Mouse (Mus musculus) heart, embryonic 14.5 days (tissue): ENCODE results near the gene Olfr305. TPM values are rescaled to one million over a fixed set of nuclear protein-coding genes. Genes with fewer than 3 reads are reported as not detected.
"Not testable (repeated sequence)": the region's sequence is repeated elsewhere in the genome, so short reads cannot be mapped to it uniquely, and the experiment has no call there.

ENCODE experiments used
- ATAC-seq: fragments of 200-750 bp; cut with Nextera tagmentation; 2 replicates; pipeline ENCODE4 v1.8.0; 2017; ENCODE audit warnings: low read depth, moderate TSS enrichment; ENCODE audit not compliant: insufficient number of reproducible peaks, insufficient read depth, low FRiP score
- H3K27ac ChIP-seq, 2 experiments: fragments of 200-500 bp in 1 of 2; fragments of 300-500 bp in 1 of 2; sonication (generic) in 1 of 2; replicated peaks in 1 of 2; 2 replicates each; pipeline ENCODE4 v1.5.1; 2012 to 2014; ENCODE audit warnings: low read depth in 2 of 2, low read length in 2 of 2, control low read depth in 1 of 2, mild to moderate bottlenecking in 1 of 2, mixed read lengths in 1 of 2; ENCODE audit not compliant: control insufficient read depth in 1 of 2, insufficient read depth in 1 of 2
- H3K27me3 ChIP-seq: fragments of 300-500 bp; sonication (generic); 2 replicates; pipeline ENCODE4 v1.6.1; 2014; ENCODE audit warnings: mild to moderate bottlenecking, low read length, control low read depth; ENCODE audit not compliant: control insufficient read depth, insufficient read depth
- H3K36me3 ChIP-seq: fragments of 300-500 bp; sonication (generic); 2 replicates; pipeline ENCODE4 v1.6.1; 2014; ENCODE audit warnings: mild to moderate bottlenecking, control low read depth, low read length, mixed read lengths; ENCODE audit not compliant: control insufficient read depth, insufficient read depth
- H3K4me1 ChIP-seq, 2 experiments: fragments of 200-500 bp in 1 of 2; fragments of 300-500 bp in 1 of 2; sonication (generic) in 1 of 2; 2 replicates each; pipeline ENCODE4 v1.6.1; 2012 to 2014; ENCODE audit warnings: low read length in 2 of 2, control low read depth in 1 of 2, mixed read lengths in 1 of 2; ENCODE audit not compliant: control insufficient read depth in 2 of 2, insufficient read depth in 2 of 2
- H3K4me2 ChIP-seq: fragments of 300-500 bp; sonication (generic); 2 replicates; pipeline ENCODE4 v1.6.1; 2014; ENCODE audit warnings: mild to moderate bottlenecking, low read length
- H3K4me3 ChIP-seq, 2 experiments: fragments of 200-500 bp in 1 of 2; fragments of 300-500 bp in 1 of 2; sonication (generic) in 1 of 2; 2 replicates each; pipeline ENCODE4 v1.5.1; 2012 to 2014; ENCODE audit warnings: low read length in 2 of 2, mild to moderate bottlenecking in 2 of 2, control low read depth in 1 of 2, low read depth in 1 of 2, moderate library complexity in 1 of 2; ENCODE audit not compliant: control insufficient read depth in 1 of 2, insufficient read depth in 1 of 2
- H3K9ac ChIP-seq: fragments of 300-500 bp; sonication (generic); 2 replicates; pipeline ENCODE4 v1.6.1; 2014; ENCODE audit warnings: mild to moderate bottlenecking, low read length
- H3K9me3 ChIP-seq: fragments of 300-500 bp; sonication (generic); 2 replicates; pipeline ENCODE4 v1.6.1; 2016; ENCODE audit warnings: low read length, control low read depth; ENCODE audit not compliant: control insufficient read depth
- WGBS: fragments of 180-500 bp; shearing (Covaris S2); extraction: QIAGEN DNeasy Blood & Tissue Kit; methylation state at CpG from one replicate; pipeline ENCODE4 v1.1.7; 2014; 5-methylcytosine and 5-hydroxymethylcytosine counted together
- polyA plus RNA-seq: library from polyadenylated mRNA; unstranded; fragments of >200 nt; fragmentation: Nextera tagmentation; extraction: Ambion mirVana; gene quantifications from 2 replicates; pipeline ENCODE4 v1.2.1, GENCODE M21; 2014

Gene Olfr305
- not detected in 2 replicates for polyA plus RNA-seq

DNA sequence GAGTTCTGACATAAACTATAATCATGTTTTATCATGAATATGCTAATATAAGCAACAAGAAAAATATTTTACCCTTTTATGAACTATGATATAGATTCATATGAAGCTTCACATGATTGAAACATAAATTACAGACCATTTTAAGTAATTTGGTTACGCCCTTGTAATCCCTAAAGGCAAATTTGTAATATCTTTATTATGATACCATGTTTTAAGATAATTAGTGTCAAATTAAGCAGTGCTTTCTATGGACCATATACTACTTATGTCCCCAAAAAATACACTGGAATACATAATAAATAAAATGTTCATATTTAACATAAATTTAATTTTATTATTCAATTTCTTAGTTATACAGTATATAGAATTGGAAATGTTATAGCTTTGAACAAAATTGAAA lies at the start of gene Olfr305:
TSS of gene Olfr305 (minus strand) at position 101 of the 400 bp plus-strand sequence.
- 73% methylated on average over 1 of the region's 1 CpGs for whole genome bisulfite sequencing
- no peak for ATAC-seq
- Histone ChIP-seq H3K4me1 (no peaks in the 10 kb centered on the region), H3K27ac (no peak within 1 kb of the TSS), H3K36me3 (no peaks in the 10 kb centered on the region), H3K4me2 (no peak within 1 kb of the TSS), H3K9me3 (no peaks in the 10 kb centered on the region), H3K27me3 (no peaks in the 10 kb centered on the region), H3K9ac (no peak within 1 kb of the TSS), H3K4me3 (no peak within 1 kb of the TSS)

DNA sequence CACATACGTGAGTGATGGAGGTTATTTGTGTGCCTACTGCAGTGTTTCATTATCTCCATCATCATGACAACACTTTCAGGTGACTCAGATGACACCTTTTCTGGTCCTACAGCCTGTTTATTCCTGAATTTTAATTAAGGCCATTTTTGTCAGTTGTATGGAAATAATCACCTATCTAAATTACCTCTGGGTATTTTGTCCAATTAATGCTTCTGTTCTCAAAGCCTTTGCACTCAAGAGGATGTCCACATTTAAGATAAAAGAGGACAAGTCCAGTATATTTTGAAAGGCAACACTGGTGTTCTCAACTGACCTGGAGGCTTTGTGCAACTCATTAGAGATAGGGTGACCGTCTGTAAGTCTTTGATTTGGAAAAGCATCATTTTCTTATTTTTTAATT lies 36.8 kb upstream of the Olfr305 start, which contains the start of gene Olfr301:
TSS of gene Olfr301 (plus strand) at position 301 of the 400 bp plus-strand sequence.
- Histone ChIP-seq H3K27ac (no peak within 1 kb of the TSS), H3K4me1 (no peaks in the 10 kb centered on the region), H3K4me2 (no peak within 1 kb of the TSS), H3K27me3 (no peaks in the 10 kb centered on the region), H3K9me3 (no peaks in the 10 kb centered on the region), H3K4me3 (no peak within 1 kb of the TSS), H3K9ac (no peak within 1 kb of the TSS), H3K36me3 (no peaks in the 10 kb centered on the region)
- WGBS: 72% methylated on average over 2 of the region's 2 CpGs
- ATAC-seq: no peak

DNA sequence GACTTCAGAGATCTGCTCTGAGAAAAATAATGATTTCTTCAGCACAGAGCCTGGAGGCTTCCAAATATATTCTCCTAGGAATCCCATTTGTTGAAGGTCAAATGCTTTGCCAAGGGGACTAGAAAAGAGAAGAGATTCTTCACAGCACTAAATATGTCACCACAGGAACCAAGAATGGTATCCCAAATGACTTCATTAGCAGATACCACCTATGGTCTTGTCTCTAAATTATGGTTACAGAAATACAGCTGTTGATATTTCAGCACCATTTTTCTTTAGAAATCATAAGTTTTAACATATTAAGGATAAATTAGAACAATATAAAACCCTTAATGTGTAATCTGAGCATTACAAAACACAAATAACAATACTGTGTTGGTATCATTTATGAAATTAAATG lies 31.0 kb upstream of the Olfr305 start, which contains the start of gene Olfr303:
TSS of gene Olfr303 (minus strand) at position 101 of the 400 bp plus-strand sequence.
- Histone ChIP-seq H3K4me1 (no peaks in the 10 kb centered on the region), H3K4me3 (no peak within 1 kb of the TSS), H3K4me2 (no peak within 1 kb of the TSS), H3K36me3 (no peaks in the 10 kb centered on the region), H3K9ac (no peak within 1 kb of the TSS), H3K9me3 (no peaks in the 10 kb centered on the region), H3K27me3 (no peaks in the 10 kb centered on the region), H3K27ac (no peak within 1 kb of the TSS)
- ATAC-seq: no peak

DNA sequence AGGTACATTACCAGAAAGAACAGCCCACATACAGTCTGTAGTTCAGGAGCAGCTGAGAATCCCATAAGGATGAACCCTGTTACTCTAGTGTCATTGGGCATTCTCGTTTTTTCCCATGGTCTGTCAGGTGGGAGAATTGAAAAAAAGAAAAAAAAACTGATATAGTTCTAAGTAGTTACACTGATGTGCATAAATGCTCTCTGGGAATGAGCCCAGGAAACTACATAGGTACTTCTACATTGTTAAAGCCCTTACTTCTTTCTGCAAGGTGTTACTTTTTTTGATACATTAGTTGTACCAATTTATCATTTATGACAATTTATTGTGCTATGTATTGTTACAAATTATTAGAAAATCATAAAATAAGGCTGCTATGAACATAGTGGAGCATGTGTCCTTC lies 19.8 kb upstream of the Olfr305 start, which contains the start of gene Olfr304:
TSS of gene Olfr304 (minus strand) at position 101 of the 400 bp plus-strand sequence.
- Histone ChIP-seq H3K27ac (no peak within 1 kb of the TSS), H3K4me2 (no peak within 1 kb of the TSS), H3K27me3 (no peaks in the 10 kb centered on the region), H3K9me3 (no peaks in the 10 kb centered on the region), H3K4me1 (no peaks in the 10 kb centered on the region), H3K36me3 (no peaks in the 10 kb centered on the region), H3K9ac (no peak within 1 kb of the TSS), H3K4me3 (no peak within 1 kb of the TSS)
- no peak for ATAC-seq
- WGBS: 50% methylated on average over 1 of the region's 1 CpGs

DNA sequence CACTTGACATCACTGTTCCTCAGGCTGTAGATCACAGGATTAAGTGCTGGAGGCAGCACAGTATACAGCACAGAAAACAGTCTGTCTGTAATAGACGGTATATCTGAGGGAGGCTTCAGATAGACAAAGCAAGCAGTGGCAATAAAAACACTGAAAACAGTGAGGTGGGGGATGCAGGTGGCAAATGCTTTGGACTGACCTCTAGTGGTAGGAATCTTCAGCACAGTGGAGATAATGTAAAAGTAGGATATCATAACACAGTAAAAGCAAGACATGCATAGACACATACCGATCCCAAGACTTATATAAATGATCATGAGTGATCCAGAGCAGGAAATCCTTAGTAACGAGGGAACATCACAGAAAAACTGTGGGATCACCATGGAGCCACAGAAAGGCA lies 19.0 kb upstream of the Olfr305 start:
- Histone ChIP-seq H3K27ac (no peak overlapping the region), H3K9ac (no peak overlapping the region), H3K4me2 (no peak overlapping the region), H3K9me3 (no peaks in the 10 kb centered on the region), H3K27me3 (no peaks in the 10 kb centered on the region), H3K4me3 (no peak overlapping the region), H3K4me1 (no peaks in the 10 kb centered on the region), H3K36me3 (no peaks in the 10 kb centered on the region)
- WGBS: 65% methylated on average over 3 of the region's 3 CpGs
- no peak for ATAC-seq

DNA sequence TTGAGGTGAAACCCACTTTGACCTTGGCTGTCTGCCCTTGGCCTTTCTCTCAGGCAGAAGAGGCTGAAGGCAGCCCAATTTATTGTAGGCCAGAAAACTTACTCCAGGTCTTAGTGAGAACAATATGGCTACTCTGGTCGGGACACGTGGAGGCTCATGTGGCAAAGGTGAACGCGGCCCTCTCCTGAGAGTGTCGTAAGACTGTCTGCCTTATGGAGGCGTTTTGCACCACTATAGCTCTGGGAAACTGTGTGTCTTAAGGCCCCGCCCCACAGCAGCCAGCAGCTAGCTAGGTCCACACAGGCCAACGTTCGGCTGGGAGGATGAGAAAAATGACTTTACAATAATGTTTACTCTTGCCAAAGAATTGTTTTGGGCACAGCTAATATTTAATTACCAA lies 20.4 kb downstream of the Olfr305 start:
- WGBS: 90% methylated on average over 9 of the region's 9 CpGs

DNA sequence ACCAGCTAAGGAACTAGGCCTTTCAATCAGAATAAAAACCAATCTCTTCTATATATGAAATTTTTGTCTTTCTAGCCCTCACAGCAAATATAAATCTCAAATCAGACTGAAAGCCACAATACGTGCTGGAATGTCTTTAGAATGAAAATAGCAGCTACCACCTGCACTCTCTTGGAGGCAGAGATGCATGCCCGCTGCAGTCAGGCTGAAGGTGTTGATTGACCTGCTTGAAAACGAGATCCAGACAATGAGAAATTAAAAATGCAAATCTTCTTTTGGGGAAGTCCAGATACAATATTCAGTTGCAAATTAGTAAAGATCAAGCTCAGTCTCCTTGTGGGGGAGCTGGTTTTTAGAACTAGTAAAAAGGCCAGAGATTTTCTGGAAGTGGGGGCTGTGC lies 22.5 kb downstream of the Olfr305 start:
- no peaks in the 10 kb centered on the region for H3K4me1 ChIP-seq
- WGBS: 71% methylated on average over 3 of the region's 3 CpGs
- no peak overlapping the region for H3K9ac ChIP-seq
- H3K27ac ChIP-seq: no peak overlapping the region
- H3K4me2 ChIP-seq: no peak overlapping the region
- H3K9me3 ChIP-seq: no peaks in the 10 kb centered on the region
- H3K4me3 ChIP-seq: no peak overlapping the region
- no peaks in the 10 kb centered on the region for H3K36me3 ChIP-seq
- H3K27me3 ChIP-seq: no peaks in the 10 kb centered on the region
- ATAC-seq: no peak

More for the DNA sequence above, 20.4 kb downstream of the Olfr305 start:
- not testable (repeated sequence) for H3K4me3 ChIP-seq, H3K27me3 ChIP-seq, H3K4me1 ChIP-seq, H3K4me2 ChIP-seq, H3K27ac ChIP-seq, ATAC-seq, H3K9ac ChIP-seq, H3K9me3 ChIP-seq, H3K36me3 ChIP-seq

DNA sequence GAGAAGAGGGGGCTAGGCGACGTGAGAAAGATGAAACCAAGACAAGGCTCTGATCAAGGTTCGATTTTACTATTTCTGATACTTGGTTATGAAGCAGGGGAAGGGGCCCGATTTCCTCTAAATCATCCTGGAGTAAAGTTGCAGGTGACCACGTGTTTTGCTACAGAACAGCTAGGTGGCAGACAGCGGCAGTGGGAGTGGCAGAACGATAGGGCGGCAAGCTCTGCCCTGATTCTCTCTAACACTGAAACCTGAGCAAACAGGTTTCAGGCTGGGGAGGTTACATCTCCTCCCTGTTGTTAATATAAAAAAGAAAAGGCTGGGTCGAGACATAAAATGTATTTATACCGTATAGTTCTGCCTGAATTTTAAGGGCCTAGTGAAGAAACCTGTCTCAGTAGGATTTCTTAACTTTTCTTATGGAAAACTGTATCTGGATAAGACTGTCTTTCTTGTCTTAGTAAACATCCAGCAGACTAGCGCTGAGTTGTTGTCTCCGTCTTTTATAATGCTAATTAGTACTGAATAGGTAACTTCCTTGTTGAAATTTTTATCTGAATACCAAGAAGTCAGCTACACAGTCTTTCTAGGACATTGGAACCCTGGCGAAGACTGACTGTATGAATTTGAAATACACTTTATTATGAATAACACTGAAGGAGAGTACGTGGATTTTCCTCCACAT lies 23.7 kb downstream of the Olfr305 start:
- ATAC-seq: no peak
- 70% methylated on average over 14 of the region's 14 CpGs for WGBS
- Histone ChIP-seq H3K4me2 (no peak overlapping the region), H3K9ac (no peak overlapping the region), H3K9me3 (no peaks in the 10 kb centered on the region), H3K27ac (no peak overlapping the region), H3K36me3 (no peaks in the 10 kb centered on the region), H3K4me3 (no peak overlapping the region), H3K27me3 (no peaks in the 10 kb centered on the region), H3K4me1 (no peaks in the 10 kb centered on the region)
